Mouse (Mus musculus) c-Kit-positive CD71-positive TER-119-positive erythroid progenitor cells, embryonic 14.5 days (primary cell): ENCODE measurements around the gene Rnd2.
"Not testable (repeated sequence)": the region's sequence is repeated elsewhere in the genome, so short reads cannot be mapped to it uniquely, and the experiment has no call there.

Experiments
- DNase-seq: peaks from one replicate; pipeline ENCODE4 v3.0.0-alpha.2; 2013; ENCODE audit warnings: low spot score

Gene Rnd2

DNA sequence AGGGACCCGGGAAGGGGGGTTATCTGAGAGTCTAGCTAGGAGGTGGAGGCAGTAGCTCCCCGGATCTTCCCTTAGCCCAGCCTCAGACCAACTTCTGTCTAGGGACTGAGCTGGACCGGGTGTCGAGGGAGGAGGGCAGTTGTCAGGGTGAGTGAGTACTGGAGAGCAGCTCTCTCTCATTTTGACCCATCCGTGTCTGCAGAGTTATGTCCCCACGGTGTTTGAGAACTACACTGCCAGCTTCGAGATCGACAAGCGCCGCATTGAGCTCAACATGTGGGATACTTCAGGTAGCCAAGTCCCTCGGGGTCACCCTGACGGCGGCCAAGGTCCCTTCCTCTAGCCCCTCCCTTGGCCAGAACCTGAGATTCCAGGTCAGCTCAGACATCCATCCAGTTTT is 3.9 kb downstream of the Rnd2 start:
- no peak for DNase-seq

DNA sequence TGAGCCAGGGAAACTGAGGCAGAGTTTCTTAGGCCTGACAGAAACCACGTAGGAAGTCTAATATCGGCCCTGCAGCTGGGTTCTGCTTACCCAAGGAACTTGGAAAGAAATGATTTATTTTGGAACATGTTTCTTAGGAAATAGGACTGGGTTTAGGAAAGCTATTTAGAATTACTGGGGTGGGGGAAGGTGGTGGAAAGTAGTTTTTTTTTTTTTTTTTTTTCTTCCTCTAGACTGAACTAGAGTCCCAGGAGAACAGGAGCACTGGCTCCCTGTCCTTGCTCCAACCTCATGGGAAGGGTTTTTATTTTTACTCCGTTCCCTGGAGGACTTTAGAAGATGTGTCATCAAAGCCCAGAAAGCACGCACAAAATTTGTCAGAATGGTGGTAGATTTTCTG is 4.4 kb downstream of the Rnd2 start:
- DNase-seq: no peak

DNA sequence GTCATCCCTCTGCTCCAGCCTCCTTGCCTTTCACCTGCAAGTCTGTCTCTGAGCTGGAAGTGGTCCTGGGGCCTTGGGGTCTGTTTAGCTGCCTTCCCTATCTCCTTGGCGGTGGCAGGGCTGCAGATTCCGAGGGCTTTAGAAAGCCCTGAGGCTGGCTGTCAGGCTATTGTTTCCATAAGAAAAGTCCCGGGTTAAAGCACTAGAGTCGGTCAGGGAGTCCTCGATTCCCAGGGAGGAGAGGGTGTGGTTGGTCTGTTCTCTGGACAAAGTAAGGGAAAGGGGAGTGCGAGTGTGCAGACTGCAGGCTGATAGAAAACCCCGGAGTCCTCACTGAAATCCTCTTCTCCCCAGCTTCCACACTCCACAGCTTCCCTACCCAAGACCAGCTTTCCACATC is 5.4 kb downstream of the Rnd2 start:
- no peak for DNase-seq

DNA sequence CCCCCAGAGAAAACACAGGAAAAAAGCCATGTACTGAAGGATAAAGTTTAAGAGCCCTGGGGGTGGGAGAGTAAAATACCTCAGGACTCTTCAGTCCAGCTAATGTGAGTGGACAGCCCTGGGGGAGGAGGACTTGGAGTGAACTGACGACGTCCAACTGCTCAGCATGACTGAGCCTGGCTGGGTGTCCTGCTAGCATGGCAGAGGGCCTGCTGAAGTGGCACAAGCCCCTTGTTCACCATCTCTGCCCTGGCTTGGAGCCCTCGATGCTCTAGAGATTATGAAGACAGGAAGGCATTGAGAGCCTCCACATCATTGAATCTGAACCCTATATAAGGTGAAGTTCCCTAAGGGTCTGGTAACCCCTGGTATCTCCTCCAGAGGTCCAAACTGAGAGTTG is 7.1 kb downstream of the Rnd2 start:
- no peak for DNase-seq

DNA sequence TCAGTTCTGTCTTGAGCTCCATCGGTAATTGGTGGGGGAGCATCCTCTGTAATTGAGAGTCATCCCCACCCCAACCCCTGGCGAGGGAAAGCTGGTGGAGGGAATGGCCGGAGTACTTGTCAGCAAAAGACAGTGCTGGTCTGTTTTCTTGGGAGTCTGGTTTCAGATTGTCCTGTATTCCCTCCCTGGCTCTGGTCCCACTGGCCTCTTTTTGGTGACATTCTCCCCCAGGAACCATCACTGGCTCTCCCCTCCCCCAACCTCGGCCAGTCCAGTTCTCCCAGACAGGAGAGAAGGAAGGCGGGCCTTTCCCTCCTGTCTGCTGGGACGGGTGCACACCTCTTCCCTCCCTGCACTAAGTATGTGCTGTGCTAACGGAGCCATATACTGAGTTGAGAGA is 7.5 kb downstream of the Rnd2 start:
- no peak for DNase-seq

DNA sequence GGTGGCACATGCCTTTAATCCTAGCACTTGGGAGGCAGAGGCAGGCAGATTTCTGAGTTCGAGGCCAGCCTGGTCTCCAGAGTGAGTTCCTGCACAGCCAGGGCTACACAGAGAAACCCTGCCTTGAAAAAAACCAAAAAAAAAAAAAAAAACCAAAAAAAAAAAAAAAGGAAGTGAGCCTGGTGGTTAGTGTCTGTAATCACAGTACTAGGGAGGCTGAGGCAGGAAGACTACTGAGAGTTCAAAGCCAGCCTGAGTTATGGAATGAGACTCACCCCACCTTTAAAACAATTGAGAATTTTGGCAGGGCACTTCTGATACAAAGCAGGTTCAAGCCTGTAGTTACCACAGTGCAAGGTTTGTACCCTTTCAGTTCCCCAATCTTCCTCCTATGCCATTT is 8.9 kb downstream of the Rnd2 start:
- DNase-seq: not testable (repeated sequence)

DNA sequence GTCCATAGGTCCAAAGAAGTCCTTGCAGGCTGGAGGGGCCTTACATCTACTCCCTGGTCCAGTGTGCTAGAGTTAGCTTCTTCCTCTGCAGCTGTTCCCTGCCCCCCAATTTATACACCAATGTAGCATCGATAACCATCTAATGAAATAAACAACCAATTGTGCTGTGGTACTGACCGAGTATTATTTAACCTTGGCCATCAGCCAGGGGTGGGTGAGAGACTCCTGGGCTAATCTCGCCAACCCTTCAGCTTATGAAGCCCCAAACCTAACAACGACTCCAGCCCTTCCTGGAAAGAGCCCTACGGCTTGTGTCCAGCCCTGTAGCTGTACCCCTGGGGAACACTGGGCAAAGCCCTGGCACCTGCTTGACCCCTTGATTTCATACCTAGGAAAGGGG is 9.5 kb downstream of the Rnd2 start:
- no peak for DNase-seq

DNA sequence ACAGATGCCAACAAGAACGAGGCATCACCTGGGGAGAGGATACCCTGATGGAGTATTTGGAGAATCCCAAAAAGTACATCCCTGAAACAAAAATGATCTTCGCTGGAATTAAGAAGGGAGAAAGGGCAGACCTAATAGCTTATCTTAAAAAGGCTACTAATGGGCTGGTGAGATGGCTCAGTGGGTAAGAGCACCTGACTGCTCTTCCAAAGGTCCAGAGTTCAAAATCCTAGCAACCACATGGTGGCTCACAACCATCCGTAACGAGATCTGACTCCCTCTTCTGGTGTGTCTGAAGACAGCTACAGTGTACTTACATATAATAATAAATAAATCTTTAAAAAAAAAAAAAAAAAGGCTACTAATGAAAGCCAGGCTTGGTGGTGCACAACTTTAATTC is 11.6 kb downstream of the Rnd2 start:
- not testable (repeated sequence) for DNase-seq

DNA sequence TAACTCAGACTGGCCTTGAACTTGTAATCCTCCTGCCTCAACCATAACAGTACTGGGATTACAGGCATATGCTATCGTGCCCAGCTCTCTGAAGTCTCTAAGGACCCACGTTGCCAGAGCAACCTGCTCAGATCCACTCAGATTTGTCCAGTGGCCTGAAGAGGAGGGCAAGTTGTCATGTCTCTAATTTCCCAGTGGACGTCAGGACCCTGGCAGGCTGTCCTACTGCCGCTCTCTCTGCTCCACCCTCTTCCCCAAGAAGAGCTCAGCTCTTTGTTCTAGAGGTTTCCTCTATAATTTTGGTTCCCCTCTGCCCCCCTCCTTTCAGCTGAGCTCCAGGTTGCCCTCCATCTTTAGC is 12.4 kb downstream of the Rnd2 start:
- DNase-seq: no peak

DNA sequence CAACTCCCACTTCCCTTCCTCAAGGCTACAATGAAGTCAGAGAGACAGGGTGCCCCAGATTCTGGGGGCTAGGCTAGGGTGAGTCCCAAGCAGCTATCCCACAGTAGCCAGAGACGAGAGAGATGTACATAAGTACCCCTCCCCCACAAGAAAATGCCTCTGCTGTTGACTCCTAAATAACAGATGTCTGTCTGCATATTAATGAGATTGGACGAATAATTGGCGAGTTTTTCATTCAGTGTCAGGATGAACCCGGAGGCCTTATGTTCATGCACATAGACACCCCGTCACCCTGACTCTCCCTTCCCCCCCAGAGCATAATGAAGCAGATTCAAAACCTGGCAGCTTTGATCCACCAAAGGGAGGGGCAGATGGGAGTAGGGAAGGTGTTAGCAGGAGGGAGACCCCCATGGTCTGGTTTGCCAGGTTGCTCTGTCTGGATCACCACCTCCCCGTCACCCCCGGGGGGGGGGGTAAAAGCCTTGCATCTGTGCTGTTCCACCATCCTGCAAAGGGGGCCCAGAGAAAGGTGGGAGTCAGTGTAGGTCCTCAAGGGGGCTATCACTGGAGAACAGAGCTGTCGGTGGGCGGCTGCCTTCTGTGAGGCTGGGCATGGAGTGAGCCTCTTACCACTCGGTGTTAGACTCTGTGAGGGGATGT is 12.9 kb downstream of the Rnd2 start:
- no peak for DNase-seq

DNA sequence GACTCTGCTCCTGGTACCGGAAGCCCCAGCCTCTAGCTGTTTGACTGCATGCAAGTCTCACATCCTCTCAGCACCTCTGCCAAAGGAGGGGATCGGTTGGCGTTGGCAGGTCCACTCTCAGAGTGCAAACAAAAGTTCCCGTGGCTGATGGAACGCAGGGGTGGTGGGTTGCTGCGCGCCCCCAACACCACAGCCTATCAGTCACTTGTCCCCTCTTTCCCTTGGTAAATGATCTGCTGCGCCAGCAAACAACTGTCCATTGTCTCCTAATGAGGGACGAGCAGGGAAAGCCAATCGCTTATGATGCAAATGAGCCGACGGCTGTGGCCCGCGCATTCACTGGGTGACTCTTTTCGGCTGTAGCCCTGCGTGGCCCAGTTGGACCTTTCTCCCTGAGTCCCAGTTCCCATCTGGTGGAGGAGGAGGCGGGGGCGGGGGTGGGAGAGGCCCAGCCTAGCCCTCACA is 14.4 kb downstream of the Rnd2 start:
- DNase-seq: no peak

DNA sequence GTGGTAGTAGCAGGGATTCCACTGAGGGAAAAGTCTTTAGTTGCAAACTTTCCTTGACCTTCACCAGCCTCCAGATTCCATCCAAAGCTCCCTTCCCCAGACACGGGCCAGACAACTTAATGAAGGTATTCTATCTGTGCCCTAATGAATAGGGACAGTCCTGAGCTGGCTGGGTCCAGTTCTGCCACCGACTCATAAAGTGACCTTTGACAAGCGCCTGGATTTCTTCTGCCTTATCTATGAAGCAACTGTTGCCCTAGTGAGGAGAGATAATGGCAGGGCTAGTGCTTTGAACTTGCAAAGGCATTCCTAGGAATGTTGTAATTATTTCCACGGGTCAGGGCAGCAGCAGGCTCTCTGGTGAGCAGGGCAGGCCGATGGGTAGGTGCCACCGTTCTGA is 16.1 kb downstream of the Rnd2 start:
- DNase-seq: no peak

DNA sequence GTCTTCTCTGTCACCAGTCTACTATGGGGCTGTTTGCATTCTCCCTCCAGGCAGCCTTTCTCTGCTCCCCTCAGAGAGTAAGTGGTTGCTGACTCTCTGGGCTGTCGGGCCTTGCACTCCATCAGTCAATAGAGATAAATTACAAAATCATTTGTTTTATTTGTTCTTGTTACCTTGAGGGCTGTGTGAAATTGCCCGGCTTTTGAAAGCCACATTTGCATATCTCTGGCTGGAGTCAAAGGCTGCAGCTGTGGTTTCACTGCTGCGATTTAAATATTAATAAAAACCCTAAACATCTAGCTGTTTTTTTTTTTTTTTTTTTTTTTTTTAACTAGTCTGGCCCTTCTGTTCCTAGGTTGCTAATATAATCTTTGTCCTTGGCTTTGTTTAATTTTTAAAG is 19.0 kb downstream of the Rnd2 start:
- DNase-seq: no peak

DNA sequence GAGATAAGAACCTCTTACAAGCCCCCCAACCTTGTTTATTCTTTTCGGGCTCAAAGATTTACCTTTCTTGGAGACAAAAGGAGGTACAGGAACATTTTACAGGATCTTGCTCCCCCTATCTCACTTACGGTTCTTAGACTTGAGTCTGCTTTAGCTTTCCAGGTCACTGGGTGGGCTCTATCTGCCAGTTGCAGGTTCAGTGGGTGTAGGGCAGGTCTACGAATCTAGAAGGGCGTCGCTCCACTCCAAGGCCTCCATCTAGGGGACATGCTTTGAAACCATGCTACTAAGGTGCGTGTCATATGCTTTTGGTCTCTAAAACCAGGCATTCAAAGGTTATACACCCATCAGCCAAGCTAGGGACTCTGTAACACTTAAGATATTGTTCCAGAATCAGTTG is 19.4 kb downstream of the Rnd2 start:
- no peak for DNase-seq

DNA sequence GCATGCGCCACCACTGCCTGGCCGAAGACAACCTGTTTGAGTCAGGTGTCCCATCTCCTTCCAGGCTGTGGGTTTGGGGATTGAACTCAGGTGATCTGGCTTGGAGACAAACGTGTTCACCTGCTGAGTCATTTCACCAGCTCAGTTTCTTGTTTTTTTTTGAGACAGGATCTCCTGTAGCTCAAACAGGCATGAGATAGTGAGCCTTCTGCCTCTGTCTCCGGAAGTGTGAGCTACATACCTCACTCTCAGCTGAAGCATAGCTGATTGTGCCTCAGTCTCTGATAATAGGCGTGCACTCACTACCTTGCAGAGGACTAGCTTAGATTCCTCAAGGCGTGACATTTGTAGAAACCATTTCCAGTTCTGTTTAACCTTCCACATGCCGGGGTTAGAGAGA is 20.0 kb downstream of the Rnd2 start:
- no peak for DNase-seq

DNA sequence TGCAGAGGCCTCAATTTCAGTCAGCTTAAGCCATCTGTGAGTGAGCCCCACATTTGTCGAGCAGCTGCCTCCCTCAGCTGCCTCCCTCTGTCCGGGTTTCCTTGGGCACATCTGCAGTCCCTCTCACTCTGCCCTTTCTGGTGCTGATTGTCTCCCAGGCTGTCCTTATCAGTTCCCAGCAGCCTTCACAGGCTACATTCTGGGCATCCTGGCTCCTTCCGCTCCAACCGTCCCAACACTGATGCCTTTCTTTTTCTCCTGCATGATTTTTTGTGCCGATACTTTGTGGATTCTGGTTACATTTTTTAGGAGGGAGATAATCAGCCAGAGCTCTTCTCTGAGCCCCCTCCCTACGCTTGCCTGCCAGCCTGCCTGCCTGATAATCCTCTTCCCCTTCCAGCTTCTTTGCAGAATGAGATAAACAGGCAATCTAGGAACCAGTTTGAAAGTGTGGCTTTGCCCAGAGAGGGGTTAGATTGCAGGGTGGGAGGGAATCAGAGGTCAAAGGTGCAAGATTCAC is 20.8 kb downstream of the Rnd2 start:
- DNase-seq: peak; percentile 75

DNA sequence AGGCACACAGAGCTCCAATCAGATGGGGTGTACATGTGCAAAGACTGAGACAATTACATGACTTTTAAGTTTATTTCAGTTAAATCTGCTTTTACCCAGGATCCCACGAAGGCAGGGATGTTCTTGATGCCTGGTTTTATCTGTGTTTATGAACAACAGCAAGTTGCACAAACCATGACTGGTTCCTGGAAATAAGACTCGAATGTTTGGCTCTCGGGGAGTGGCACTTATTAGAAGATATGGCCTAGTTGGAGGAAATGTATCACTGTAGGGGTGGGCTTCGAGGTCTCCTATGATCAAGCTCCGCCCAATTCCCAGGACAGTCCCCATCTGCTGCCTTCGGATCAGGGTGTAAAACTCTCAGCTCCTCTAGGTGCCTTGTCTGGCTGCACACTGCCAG is 21.3 kb downstream of the Rnd2 start:
- peak; percentile 56 for DNase-seq

DNA sequence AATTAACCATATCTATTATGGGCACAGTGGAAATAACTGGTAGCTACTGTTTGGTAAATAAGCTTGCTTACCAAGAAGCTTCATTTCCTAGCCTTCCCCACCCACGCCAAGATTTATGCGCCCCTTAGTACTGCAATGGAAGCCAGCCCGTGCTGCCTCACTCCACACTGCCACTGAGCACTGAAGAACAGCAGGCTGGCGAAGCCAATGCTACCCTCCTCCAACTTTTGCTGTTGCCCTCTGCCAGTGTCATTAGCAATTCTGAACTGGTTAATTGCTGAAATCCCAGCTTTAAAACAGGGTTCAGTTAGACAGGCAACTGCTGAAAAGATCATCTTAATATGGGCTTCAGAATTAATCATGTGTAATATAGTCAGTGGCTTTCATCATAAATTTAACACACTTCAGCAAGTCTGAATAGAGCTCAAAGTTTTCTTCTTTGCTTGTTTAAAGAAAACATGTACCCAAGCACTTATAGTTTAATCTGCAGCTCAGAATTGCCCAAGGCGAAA is 41.5 kb downstream of the Rnd2 start:
- no peak for DNase-seq

DNA sequence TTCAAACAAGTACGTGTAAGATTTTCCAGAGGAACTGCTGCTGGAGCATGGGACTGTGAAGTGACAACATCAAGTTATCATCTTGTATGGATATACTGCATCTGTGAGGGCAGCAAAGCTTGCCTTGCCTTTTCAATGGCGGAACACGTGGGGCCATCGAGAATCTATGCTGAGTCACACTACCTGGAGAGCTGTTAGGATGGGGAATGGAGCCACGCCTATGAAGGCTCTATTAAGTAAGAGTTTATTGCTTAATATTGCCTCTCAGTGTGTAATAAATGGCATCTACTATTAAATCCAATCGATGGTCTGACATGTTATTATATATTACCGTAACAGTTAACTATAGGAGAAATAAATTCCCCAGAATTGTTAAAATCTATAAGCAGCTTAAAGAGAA is 42.3 kb downstream of the Rnd2 start:
- DNase-seq: no peak

DNA sequence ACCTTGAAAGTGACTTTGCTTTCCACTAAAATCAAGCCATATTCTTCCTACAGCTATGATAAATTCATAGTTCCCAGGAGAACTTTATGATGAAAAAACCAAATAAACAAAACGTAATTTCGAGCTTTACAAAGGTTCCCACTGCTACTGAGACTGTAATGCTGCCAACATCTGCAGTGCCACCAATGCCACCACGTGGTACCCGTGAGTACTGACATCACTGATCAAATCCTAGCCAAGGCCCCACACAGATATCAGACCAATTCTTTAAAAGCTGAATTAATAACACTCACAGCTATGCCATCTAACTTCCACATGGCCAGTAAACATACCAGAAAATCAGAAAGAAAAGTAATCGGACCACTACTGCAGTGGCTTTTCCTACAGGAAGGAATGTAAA is 54.1 kb downstream of the Rnd2 start:
- no peak for DNase-seq

DNA sequence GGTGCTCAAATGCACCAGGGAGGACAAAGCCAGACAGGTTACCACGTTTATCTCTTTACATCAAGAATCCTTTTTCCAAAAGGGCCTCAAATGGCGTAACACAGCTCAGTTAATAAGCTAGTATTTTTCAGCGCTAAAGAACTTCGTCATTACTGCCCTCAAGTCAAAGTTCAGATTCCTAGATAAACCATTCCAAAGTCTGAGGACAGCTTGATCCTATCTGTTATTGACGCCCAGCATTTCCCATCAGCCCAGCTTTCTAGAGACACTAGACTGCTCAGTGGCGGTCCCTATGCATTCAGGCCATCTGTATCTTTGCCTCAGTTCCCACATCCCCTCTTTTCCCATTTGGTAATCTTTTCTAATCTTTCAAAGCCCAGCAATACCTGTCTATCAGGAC is 54.6 kb downstream of the Rnd2 start:
- no peak for DNase-seq
